Mouse (Mus musculus): ENCODE measurements around the gene Gm20388. TPM values are rescaled to one million over a fixed set of nuclear protein-coding genes. Genes with fewer than 3 reads are reported as not detected.

Gene Gm20388
- polyA plus RNA-seq, 1 experiment from 2014 or later = not detected

DNA sequence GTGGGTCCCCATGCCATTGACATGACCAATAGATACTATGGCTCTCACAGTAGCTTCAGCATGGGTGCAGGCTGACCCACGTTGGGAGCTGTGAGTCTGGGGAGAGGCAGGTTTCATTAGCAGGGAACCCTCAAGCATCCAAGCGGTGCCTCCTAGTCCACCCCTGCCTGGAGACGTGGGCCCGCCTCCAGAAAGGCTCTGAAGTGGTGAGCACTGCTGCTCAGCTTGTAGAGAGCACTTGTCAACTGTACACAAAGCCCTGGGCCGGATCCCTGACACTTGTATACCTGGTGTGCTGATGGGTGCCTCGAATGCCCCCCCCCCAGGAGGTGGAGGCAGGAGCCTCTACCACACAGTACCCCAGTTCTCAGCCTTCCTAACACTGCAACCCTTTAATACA, 2392.8 kb downstream of the Gm20388 start:
- H3K27ac ChIP-seq (ENCODE audit: low read depth, low read length) = no peak overlapping the region
- no peaks in the 10 kb centered on the region for H3K27me3 ChIP-seq (ENCODE audit: control insufficient read depth, insufficient read depth, low read length)
- WGBS = 68% methylated on average over 6 of the region's 6 CpGs
- H3K9ac ChIP-seq (ENCODE audit: low read depth, low read length) = no peak overlapping the region
- no peak overlapping the region for H3K4me2 ChIP-seq (replicated peaks; ENCODE audit: low read depth, low read length)
- H3K36me3 ChIP-seq (ENCODE audit: control insufficient read depth, insufficient read depth, low read length) = peaks cover 22% of the 10 kb centered on the region; the same call in 1 of the 2 replicates
- H3K4me1 ChIP-seq (ENCODE audit: control insufficient read depth, insufficient read depth, low read length) = peaks cover 14% of the 10 kb centered on the region; the same call in 1 of the 2 replicates
- H3K9me3 ChIP-seq (ENCODE audit: control insufficient read depth, low read length) = no peaks in the 10 kb centered on the region
- ATAC-seq (ENCODE audit: low FRiP score, low TSS enrichment) = no peak
- no peak overlapping the region for H3K4me3 ChIP-seq (ENCODE audit: low read length)

DNA sequence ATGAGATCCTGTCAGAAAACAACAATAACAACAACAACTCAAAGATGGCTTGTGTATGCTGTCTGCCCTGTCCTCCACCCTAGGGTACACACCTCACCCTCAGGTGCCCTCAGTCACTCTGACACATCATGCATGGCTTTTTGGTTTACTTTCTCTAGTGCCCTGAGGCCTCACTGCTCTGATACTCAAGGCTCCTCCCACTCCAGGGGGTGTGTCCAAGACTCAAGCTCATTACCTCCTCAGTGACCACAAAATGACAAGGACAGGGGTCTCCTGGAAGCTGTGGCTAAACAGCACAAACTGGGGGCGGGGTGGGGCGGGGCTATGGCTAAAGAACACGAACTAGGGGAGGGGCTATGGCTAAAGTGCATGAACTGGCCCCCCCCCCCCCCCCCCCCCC, 2393.4 kb downstream of the Gm20388 start:
- 10% methylated on average over 3 of the region's 3 CpGs for WGBS
- Histone ChIP-seq H3K4me3 (ENCODE audit: low read length) (no peak overlapping the region), H3K4me2 (replicated peaks; ENCODE audit: low read depth, low read length) (no peak overlapping the region), H3K27ac (ENCODE audit: low read depth, low read length) (no peak overlapping the region), H3K27me3 (ENCODE audit: control insufficient read depth, insufficient read depth, low read length) (no peaks in the 10 kb centered on the region), H3K9ac (ENCODE audit: low read depth, low read length) (no peak overlapping the region), H3K4me1 (ENCODE audit: control insufficient read depth, insufficient read depth, low read length) (peaks cover 14% of the 10 kb centered on the region; the same call in 1 of the 2 replicates), H3K9me3 (ENCODE audit: control insufficient read depth, low read length) (no peaks in the 10 kb centered on the region), H3K36me3 (ENCODE audit: control insufficient read depth, insufficient read depth, low read length) (peaks cover 22% of the 10 kb centered on the region; the same call in 1 of the 2 replicates)
- ATAC-seq (ENCODE audit: low FRiP score, low TSS enrichment) = no peak

DNA sequence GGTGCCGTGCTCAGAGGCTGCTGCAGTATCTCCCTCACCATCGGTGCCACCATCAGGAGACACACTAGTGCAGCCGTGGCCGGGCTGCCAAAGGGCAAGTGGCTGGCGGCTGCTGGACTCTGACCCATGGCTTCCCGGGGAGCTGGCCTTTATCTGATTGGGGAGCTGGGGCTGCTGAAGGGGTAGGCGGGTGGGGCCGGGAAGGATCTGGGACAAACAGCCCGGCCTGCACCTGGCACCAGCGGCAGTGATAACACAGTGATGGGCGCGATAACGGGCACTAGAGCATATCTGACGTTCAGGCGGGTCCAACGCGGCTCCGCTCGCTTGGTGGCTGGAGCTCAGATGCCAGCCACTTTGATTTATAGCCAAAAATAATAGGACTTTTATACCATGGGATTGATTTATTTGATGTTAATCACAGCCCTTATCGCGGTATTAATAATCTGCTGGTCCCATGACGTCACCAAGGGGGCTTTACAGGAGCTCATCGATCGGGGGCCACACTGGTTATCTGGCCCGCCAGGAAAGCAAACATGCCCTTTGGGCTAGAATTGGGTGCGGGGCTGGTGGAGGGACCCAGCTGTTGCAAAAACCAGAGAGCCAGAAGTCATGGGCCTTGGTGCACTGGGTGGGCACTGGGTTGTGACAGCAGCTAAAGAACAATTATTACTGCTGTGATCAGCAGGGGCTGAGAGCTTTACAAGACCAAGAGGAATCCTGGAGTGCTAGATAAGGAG, 2396.2 kb downstream of the Gm20388 start:
- Histone ChIP-seq H3K9me3 (ENCODE audit: control insufficient read depth, low read length) (no peaks in the 10 kb centered on the region), H3K4me1 (ENCODE audit: control insufficient read depth, insufficient read depth, low read length) (peaks cover 14% of the 10 kb centered on the region; the same call in 1 of the 2 replicates), H3K36me3 (ENCODE audit: control insufficient read depth, insufficient read depth, low read length) (peaks cover 29% of the 10 kb centered on the region; the same call in 1 of the 2 replicates), H3K27ac (ENCODE audit: low read depth, low read length) (no peak overlapping the region), H3K9ac (ENCODE audit: low read depth, low read length) (no peak overlapping the region), H3K27me3 (ENCODE audit: control insufficient read depth, insufficient read depth, low read length) (no peaks in the 10 kb centered on the region), H3K4me3 (ENCODE audit: low read length) (no peak overlapping the region), H3K4me2 (replicated peaks; ENCODE audit: low read depth, low read length) (no peak overlapping the region)
- 79% methylated on average over 26 of the region's 26 CpGs for WGBS
- no peak for ATAC-seq (ENCODE audit: low FRiP score, low TSS enrichment)

DNA sequence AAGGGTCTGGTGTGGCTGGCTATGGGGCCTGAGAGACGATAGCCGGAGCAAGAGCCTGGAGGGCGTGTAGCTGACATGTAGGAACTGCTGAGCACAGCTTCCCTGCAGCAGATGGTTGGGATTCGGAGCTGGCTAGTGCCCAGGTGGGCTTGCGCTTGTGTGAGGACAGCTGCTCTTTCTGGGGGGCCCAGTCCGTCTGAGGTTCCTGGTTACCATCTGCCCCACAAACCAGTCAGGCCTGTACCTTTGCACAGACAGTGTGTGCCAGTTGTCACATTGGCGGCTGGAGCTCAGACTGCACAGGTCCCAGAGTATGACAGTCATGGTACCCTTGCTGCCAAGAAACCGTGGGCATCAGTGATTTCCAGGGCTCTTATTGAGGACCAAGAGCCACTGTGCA, 2397.2 kb downstream of the Gm20388 start:
- Histone ChIP-seq H3K4me1 (ENCODE audit: control insufficient read depth, insufficient read depth, low read length) (peaks cover 14% of the 10 kb centered on the region; the same call in 1 of the 2 replicates), H3K27ac (ENCODE audit: low read depth, low read length) (no peak overlapping the region), H3K36me3 (ENCODE audit: control insufficient read depth, insufficient read depth, low read length) (peaks cover 29% of the 10 kb centered on the region; the same call in 1 of the 2 replicates), H3K4me2 (replicated peaks; ENCODE audit: low read depth, low read length) (no peak overlapping the region), H3K9ac (ENCODE audit: low read depth, low read length) (no peak overlapping the region), H3K9me3 (ENCODE audit: control insufficient read depth, low read length) (no peaks in the 10 kb centered on the region), H3K27me3 (ENCODE audit: control insufficient read depth, insufficient read depth, low read length) (no peaks in the 10 kb centered on the region), H3K4me3 (ENCODE audit: low read length) (no peak overlapping the region)
- ATAC-seq (ENCODE audit: low FRiP score, low TSS enrichment) = no peak
- 91% methylated on average over 8 of the region's 8 CpGs for WGBS

DNA sequence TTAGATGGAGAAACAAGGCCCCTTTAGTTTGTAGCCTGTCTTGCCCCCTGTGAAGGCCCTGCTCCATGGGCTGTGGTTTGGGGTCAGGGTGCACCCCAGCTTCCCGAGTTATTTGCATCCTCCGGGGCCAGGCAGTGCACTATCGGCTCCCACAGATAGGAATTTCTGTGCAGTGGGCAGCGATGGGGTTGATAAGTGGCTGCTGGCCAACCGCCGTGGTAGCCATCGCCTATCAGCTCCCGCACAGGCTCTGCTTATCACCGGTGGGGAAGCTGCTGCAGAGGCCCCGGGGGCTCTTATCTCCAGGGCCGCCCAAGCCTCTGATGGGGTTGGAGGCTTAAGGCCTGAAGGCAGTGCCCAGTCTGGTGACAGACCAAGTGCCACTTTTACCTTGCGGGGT, 2398.6 kb downstream of the Gm20388 start:
- Histone ChIP-seq H3K9ac (ENCODE audit: low read depth, low read length) (no peak overlapping the region), H3K36me3 (ENCODE audit: control insufficient read depth, insufficient read depth, low read length) (peaks cover 29% of the 10 kb centered on the region; the same call in 1 of the 2 replicates), H3K4me3 (ENCODE audit: low read length) (no peak overlapping the region), H3K4me1 (ENCODE audit: control insufficient read depth, insufficient read depth, low read length) (peaks cover 14% of the 10 kb centered on the region; the same call in 1 of the 2 replicates), H3K27me3 (ENCODE audit: control insufficient read depth, insufficient read depth, low read length) (no peaks in the 10 kb centered on the region), H3K4me2 (replicated peaks; ENCODE audit: low read depth, low read length) (no peak overlapping the region), H3K9me3 (ENCODE audit: control insufficient read depth, low read length) (no peaks in the 10 kb centered on the region), H3K27ac (ENCODE audit: low read depth, low read length) (no peak overlapping the region)
- WGBS = 86% methylated on average over 12 of the region's 12 CpGs
- no peak for ATAC-seq (ENCODE audit: low FRiP score, low TSS enrichment)

DNA sequence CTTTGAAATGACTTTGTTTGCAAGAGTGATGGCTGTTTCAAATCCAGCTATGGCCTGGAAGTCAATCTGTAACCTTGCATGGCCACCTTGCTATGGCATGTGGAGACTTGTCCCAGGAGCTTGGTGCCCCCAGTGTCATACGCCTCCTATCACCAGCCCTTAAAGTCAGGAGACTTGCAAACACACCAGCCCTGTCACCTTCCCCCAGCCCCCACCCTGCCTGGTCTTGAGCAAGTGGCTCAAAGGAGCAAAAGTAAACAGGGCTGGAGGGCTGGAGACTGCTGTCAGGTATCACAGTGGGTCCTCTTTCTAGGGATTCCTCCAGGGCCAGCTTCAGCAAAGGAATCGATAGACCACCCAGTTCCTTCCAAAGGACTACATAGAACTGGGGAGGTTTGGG, 2400.5 kb downstream of the Gm20388 start:
- no peaks in the 10 kb centered on the region for H3K27me3 ChIP-seq (ENCODE audit: control insufficient read depth, insufficient read depth, low read length)
- peaks cover 29% of the 10 kb centered on the region; the same call in 1 of the 2 replicates for H3K36me3 ChIP-seq (ENCODE audit: control insufficient read depth, insufficient read depth, low read length)
- ATAC-seq (ENCODE audit: low FRiP score, low TSS enrichment) = no peak
- H3K27ac ChIP-seq (ENCODE audit: low read depth, low read length) = no peak overlapping the region
- no peak overlapping the region for H3K9ac ChIP-seq (ENCODE audit: low read depth, low read length)
- no peak overlapping the region for H3K4me3 ChIP-seq (ENCODE audit: low read length)
- 97% methylated on average over 2 of the region's 2 CpGs for WGBS
- peaks cover 12% of the 10 kb centered on the region; the same call in 1 of the 2 replicates for H3K4me1 ChIP-seq (ENCODE audit: control insufficient read depth, insufficient read depth, low read length)
- H3K4me2 ChIP-seq (replicated peaks; ENCODE audit: low read depth, low read length) = no peak overlapping the region
- no peaks in the 10 kb centered on the region for H3K9me3 ChIP-seq (ENCODE audit: control insufficient read depth, low read length)

DNA sequence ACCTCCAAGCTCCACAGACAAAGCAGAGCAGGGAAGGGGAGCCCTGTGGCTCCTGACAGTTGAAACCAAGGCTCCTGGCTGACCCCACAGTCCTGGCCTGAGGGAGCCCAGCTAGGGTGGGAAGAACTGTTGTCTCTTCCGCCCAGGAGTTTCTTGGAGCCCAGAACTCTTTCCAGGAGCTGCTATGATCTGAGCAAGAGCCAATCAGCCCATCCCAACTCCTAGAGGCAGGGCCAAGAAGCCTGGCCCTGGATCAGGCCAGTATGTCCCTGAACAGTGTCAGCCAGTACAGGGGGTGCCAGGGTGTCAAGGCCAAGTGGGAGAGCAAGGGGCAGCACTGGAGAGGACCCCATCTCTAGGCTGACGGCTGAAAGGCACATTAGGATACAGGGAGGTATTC, 2401.9 kb downstream of the Gm20388 start:
- WGBS = 71% methylated on average over 2 of the region's 2 CpGs
- Histone ChIP-seq H3K9me3 (ENCODE audit: control insufficient read depth, low read length) (no peaks in the 10 kb centered on the region), H3K27ac (ENCODE audit: low read depth, low read length) (no peak overlapping the region), H3K4me3 (ENCODE audit: low read length) (no peak overlapping the region), H3K36me3 (ENCODE audit: control insufficient read depth, insufficient read depth, low read length) (peaks cover 21% of the 10 kb centered on the region; the same call in 1 of the 2 replicates), H3K9ac (ENCODE audit: low read depth, low read length) (no peak overlapping the region), H3K27me3 (ENCODE audit: control insufficient read depth, insufficient read depth, low read length) (no peaks in the 10 kb centered on the region), H3K4me2 (replicated peaks; ENCODE audit: low read depth, low read length) (no peak overlapping the region), H3K4me1 (ENCODE audit: control insufficient read depth, insufficient read depth, low read length) (peaks cover 6% of the 10 kb centered on the region; the same call in 1 of the 2 replicates)
- ATAC-seq (ENCODE audit: low FRiP score, low TSS enrichment) = no peak

DNA sequence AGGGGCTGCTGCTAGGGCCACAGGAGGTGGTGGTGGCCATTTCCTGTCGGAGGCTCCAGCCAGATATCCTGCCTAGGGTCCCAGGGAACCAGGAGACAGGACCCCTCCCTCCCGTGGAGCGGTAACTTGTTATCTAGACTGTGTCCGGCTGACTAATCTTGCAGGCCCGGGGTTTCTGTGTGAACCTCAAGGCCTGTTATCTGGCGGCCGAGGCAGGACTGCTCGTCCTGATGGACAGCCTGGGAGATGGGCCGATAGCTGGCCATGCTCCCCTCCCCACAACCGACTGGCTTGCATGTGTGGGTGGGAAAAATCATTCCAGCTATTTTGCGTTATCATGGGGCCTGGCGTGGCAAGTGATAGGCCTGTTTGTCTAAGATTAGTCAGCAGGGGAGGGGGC, 2402.7 kb downstream of the Gm20388 start:
- 53% methylated on average over 12 of the region's 12 CpGs for WGBS
- no peaks in the 10 kb centered on the region for H3K27me3 ChIP-seq (ENCODE audit: control insufficient read depth, insufficient read depth, low read length)

DNA sequence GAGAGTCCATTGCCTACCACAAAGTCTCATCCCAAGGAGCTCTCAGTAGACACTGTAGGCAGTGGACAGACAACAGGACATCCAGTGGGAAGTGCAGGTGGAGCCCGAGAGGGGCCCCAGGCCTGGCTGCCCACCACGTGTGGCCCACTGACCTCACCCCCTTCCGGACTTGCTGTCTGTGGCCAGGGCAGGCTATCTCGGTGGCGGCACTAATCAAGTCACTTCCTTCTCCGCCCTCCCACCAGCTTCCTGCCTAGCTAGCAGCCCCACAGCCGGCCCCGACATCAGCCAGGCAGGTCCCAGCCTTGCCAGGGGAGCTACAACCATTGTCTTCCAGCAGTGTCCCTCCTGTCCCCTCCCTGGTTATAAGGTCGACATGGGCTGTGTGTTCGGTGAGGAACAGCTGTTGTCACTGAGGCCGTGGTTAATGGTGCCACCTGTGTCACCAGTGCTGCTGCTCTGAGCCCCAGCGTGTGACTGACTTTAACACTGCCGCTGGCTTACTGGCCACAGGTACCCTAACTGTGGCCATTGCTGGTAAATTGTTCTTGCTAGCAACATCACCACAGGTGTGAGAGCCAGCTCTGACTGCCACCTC, 2404.4 kb downstream of the Gm20388 start:
- H3K9me3 ChIP-seq (ENCODE audit: control insufficient read depth, low read length) = no peaks in the 10 kb centered on the region
- H3K27ac ChIP-seq (ENCODE audit: low read depth, low read length) = 0 out of 2 replicates have a peak overlapping the region, but pooled peaks have one; percentile 12
- H3K36me3 ChIP-seq (ENCODE audit: control insufficient read depth, insufficient read depth, low read length) = peaks cover 13% of the 10 kb centered on the region; the same call in 1 of the 2 replicates
- H3K4me2 ChIP-seq (replicated peaks; ENCODE audit: low read depth, low read length) = no peak overlapping the region
- no peak for ATAC-seq (ENCODE audit: low FRiP score, low TSS enrichment)
- WGBS = 43% methylated on average over 13 of the region's 13 CpGs
- peaks cover 7% of the 10 kb centered on the region; the same call in 1 of the 2 replicates for H3K4me1 ChIP-seq (ENCODE audit: control insufficient read depth, insufficient read depth, low read length)
- no peaks in the 10 kb centered on the region for H3K27me3 ChIP-seq (ENCODE audit: control insufficient read depth, insufficient read depth, low read length)
- no peak overlapping the region for H3K4me3 ChIP-seq (ENCODE audit: low read length)
- H3K9ac ChIP-seq (ENCODE audit: low read depth, low read length) = no peak overlapping the region

More for the DNA sequence above, 2402.7 kb downstream of the Gm20388 start:
- Histone ChIP-seq H3K9me3 (ENCODE audit: control insufficient read depth, low read length) (no peaks in the 10 kb centered on the region), H3K4me1 (ENCODE audit: control insufficient read depth, insufficient read depth, low read length) (peaks cover 7% of the 10 kb centered on the region; the same call in 1 of the 2 replicates), H3K27ac (ENCODE audit: low read depth, low read length) (no peak overlapping the region), H3K36me3 (ENCODE audit: control insufficient read depth, insufficient read depth, low read length) (peaks cover 14% of the 10 kb centered on the region; the same call in 1 of the 2 replicates), H3K4me3 (ENCODE audit: low read length) (no peak overlapping the region), H3K4me2 (replicated peaks; ENCODE audit: low read depth, low read length) (no peak overlapping the region), H3K9ac (ENCODE audit: low read depth, low read length) (no peak overlapping the region)
- ATAC-seq (ENCODE audit: low FRiP score, low TSS enrichment) = no peak
